Mouse (Mus musculus) MEL (cell line): ENCODE results near the gene Gng12.

Experiments
- CHD2 ChIP-seq: IDR thresholded peaks from 2 replicates; pipeline ENCODE4 v1.6.1; 2011; ENCODE audit warnings: low read length, improper control_type of control experiment
- CTCF ChIP-seq, 3 experiments: IDR thresholded peaks in 2 of 3; conservative IDR thresholded peaks in 1 of 3; 2 replicates each; pipeline ENCODE4 v1.5.1; 2011 to 2012; ENCODE audit warnings: low read length in 3 of 3, low read depth in 2 of 3, mild to moderate bottlenecking in 2 of 3, improper control_type of control experiment in 1 of 3, inconsistent platforms in 1 of 3, mixed read lengths in 1 of 3, moderate library complexity in 1 of 3; ENCODE audit not compliant: control insufficient read depth in 1 of 3, insufficient read depth in 1 of 3, poor library complexity in 1 of 3, severe bottlenecking in 1 of 3
- ETS1 ChIP-seq: IDR thresholded peaks from 2 replicates; pipeline ENCODE4 v1.6.1; 2012; ENCODE audit warnings: low read depth, mild to moderate bottlenecking, inconsistent platforms, low read length, improper control_type of control experiment, moderate library complexity
- HCFC1 ChIP-seq: IDR thresholded peaks from 2 replicates; pipeline ENCODE4 v1.6.1; 2012; ENCODE audit warnings: low read depth, mild to moderate bottlenecking, inconsistent platforms, low read length, improper control_type of control experiment, moderate library complexity
- MAX ChIP-seq: IDR thresholded peaks from 2 replicates; pipeline ENCODE4 v1.6.1; 2011; ENCODE audit warnings: low read length, improper control_type of control experiment
- MXI1 ChIP-seq: IDR thresholded peaks from 2 replicates; pipeline ENCODE4 v1.6.1; 2011; ENCODE audit warnings: mild to moderate bottlenecking, low read depth, low read length, improper control_type of control experiment
- POLR2A ChIP-seq, 2 experiments: IDR thresholded peaks; 2 replicates each; pipeline ENCODE4 v1.6.1; 2011 to 2012; ENCODE audit warnings: low read length in 2 of 2, mild to moderate bottlenecking in 2 of 2, control low read depth in 1 of 2, improper control_type of control experiment in 1 of 2, low read depth in 1 of 2, moderate library complexity in 1 of 2; ENCODE audit not compliant: control insufficient read depth in 1 of 2, insufficient read depth in 1 of 2, poor library complexity in 1 of 2
- POLR2AphosphoS5 ChIP-seq: IDR thresholded peaks from 2 replicates; pipeline ENCODE4 v1.6.1; 2012; ENCODE audit warnings: low read depth, borderline replicate concordance, mild to moderate bottlenecking, inconsistent platforms, low read length, moderate library complexity, mixed read lengths
- SIN3A ChIP-seq: IDR thresholded peaks from 2 replicates; pipeline ENCODE4 v1.6.1; 2012; ENCODE audit warnings: low read length, improper control_type of control experiment, inconsistent platforms

DNA sequence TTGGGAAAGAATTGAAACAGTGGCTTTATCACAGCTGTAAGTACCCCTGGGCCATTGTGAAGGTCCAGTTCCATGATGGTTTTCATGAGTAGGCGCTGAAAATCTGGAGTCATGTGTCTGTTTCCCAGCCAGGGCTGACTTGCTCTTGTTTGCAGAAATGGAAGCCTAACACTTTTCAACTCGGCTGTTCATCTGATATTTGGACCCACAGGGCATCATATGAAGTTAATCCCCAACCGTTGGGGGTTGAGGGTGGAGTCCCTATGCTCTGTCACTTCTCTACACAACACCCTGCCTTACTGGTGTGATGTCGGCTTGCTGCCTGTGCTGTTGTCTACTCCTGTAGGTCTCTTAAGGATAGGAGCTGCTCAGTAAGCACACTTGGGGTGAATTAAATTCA lies 83.8 kb downstream of the Gng12 start:
- TF ChIP-seq CTCF (IDR thresholded peaks at IDR 0.05 in 2 of 3, conservative IDR thresholded peaks at IDR 0.05 in 1 of 3; ENCODE audit: control insufficient read depth in 1 of 3, insufficient read depth in 1 of 3, low read depth in 2 of 3, low read length in 3 of 3, poor library complexity in 1 of 3, severe bottlenecking in 1 of 3) (no peak), MAX (no peak), HCFC1 (no peak), CHD2 (no peak), POLR2A (IDR thresholded peaks at IDR 0.05; ENCODE audit: control insufficient read depth in 1 of 2, insufficient read depth in 1 of 2, low read depth in 1 of 2, low read length in 2 of 2, poor library complexity in 1 of 2) (no peak), ETS1 (peak; percentile 6; the same call in 1 of the 2 replicates), SIN3A (no peak), MXI1 (no peak), POLR2AphosphoS5 (no peak)
